Mouse (Mus musculus) hindbrain, postnatal 0 days (tissue): ENCODE measurements around the gene Unc45b. TPM values are rescaled to one million over a fixed set of nuclear protein-coding genes. Genes with fewer than 3 reads are reported as not detected.
"Not testable (repeated sequence)": the region's sequence is repeated elsewhere in the genome, so short reads cannot be mapped to it uniquely, and the experiment has no call there.

Experiments used
- ATAC-seq: fragments of 200-750 bp; cut with Nextera tagmentation; 2 replicates; pipeline ENCODE4 v1.8.0; 2017; ENCODE audit warnings: mild to moderate bottlenecking, moderate TSS enrichment, moderate library complexity
- DNase-seq: peaks from one replicate; pipeline ENCODE4 v3.0.0-alpha.2; 2015; ENCODE audit warnings: low spot score
- H3K27ac ChIP-seq: fragments of 300-500 bp; sonication (generic); 2 replicates; pipeline ENCODE4 v1.5.1; 2014; ENCODE audit warnings: mild to moderate bottlenecking
- H3K27me3 ChIP-seq: fragments of 300-500 bp; sonication (generic); 2 replicates; pipeline ENCODE4 v1.6.1; 2014; ENCODE audit warnings: low read length, mixed read lengths; ENCODE audit not compliant: insufficient read depth
- H3K36me3 ChIP-seq: fragments of 300-500 bp; sonication (generic); 2 replicates; pipeline ENCODE4 v1.6.1; 2014; ENCODE audit warnings: low read length, mixed read lengths; ENCODE audit not compliant: insufficient read depth
- H3K4me1 ChIP-seq: fragments of 300-500 bp; sonication (generic); 2 replicates; pipeline ENCODE4 v1.6.1; 2014; ENCODE audit warnings: antibody characterized with exemption, low read length, mixed read lengths; ENCODE audit not compliant: insufficient read depth
- H3K4me2 ChIP-seq: fragments of 300-500 bp; sonication (generic); 2 replicates; pipeline ENCODE4 v1.6.1; 2014; ENCODE audit warnings: low read depth, mild to moderate bottlenecking, low read length, moderate library complexity, mixed read lengths
- H3K4me3 ChIP-seq: fragments of 300-500 bp; sonication (generic); 2 replicates; pipeline ENCODE4 v1.5.1; 2014; ENCODE audit warnings: low read length
- H3K9ac ChIP-seq: fragments of 300-500 bp; sonication (generic); replicated peaks from 2 replicates; pipeline ENCODE4 v1.6.1; 2014; ENCODE audit warnings: mild to moderate bottlenecking, low read length, moderate library complexity, mixed read lengths
- H3K9me3 ChIP-seq: fragments of 300-500 bp; sonication (generic); 2 replicates; pipeline ENCODE4 v1.6.1; 2016; ENCODE audit warnings: low read length, mixed read lengths
- CTCF ChIP-seq: IDR thresholded peaks from 2 replicates; pipeline ENCODE4 v1.5.1; 2016; ENCODE audit warnings: antibody characterized with exemption, control low read depth, low read depth
- WGBS: fragments of 180-500 bp; shearing (Covaris S2); extraction: QIAGEN DNeasy Blood & Tissue Kit; methylation state at CpG from one replicate; pipeline ENCODE4 v1.1.7; 2014; 5-methylcytosine and 5-hydroxymethylcytosine counted together
- polyA plus RNA-seq: library from polyadenylated mRNA; unstranded; fragments of >200 nt; fragmentation: Nextera tagmentation; extraction: Ambion mirVana; gene quantifications from 2 replicates; pipeline ENCODE4 v1.2.1, GENCODE M21; 2015
- total RNA-seq: library from RNA; depleted of rRNA; stranded (reverse); fragments of >200 nt; gene quantifications from 2 replicates; pipeline ENCODE4 v1.2.3, GENCODE M21; 2014

Gene Unc45b
- total and polyA plus RNA-seq, 2 experiments from 2014 or later, result 0.42 to 2.4 TPM

DNA sequence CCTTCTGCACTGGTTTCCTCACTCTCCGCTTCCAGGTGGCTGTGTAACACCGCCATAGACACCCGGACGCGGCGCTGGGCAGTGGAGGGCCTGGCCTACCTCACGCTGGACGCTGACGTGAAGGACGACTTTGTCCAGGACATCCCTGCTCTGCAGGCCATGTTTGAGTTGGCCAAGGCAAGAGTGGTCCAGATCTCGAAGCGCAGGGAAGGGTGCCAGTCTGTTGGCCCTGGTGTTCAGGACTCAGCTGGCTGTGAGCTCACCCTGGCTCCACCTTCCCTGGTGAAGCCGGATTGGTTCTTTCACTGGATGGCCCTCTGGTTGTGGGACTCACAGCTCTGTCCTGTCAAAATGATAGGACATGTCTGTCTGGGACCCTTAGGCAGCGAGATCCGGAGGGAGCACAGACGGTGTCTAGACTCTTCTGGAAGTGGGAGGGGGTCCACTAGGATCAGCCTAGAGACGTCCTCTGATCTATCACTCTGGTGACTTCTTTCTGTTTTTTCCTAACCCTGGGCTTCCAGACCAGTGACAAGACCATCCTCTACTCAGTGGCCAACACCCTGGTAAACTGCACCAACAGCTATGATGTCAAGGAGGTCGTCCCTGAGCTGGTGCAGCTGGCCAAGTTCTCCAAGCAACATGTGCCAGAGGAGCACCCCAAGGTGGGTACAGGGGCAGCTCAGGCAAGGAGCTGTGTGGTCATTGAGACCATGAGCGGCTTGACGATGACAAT is 18.7 kb downstream of the Unc45b start:
- TF ChIP-seq CTCF, result no peak

DNA sequence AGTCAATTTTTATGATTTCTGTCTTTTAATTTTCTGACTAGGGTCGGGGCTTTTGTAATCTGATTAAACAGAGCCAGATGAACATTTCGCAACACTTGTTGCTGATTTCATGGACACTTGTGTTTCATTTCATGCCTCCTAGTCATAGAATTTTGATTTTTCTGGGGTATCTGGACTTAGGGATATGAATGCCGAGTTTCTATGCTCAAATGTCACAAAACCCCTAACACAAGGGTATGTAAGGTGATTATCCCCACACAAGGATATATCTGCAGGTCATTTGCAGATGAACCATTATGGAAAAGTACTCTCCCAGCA is 19.2 kb downstream of the Unc45b start:
- H3K36me3 ChIP-seq, result no peaks in the 10 kb centered on the region
- H3K27me3 ChIP-seq, result peaks cover 24% of the 10 kb centered on the region
- 0 out of 2 replicates have a peak overlapping the region, but pooled peaks have one; percentile 52 for H3K4me3 ChIP-seq
- no peak overlapping the region for H3K9ac ChIP-seq
- TF ChIP-seq CTCF, result no peak
- WGBS, result 54% methylated on average over 3 of the region's 3 CpGs
- H3K9me3 ChIP-seq, result no peaks in the 10 kb centered on the region
- DNase-seq (no peak), ATAC-seq (no peak)
- H3K27ac ChIP-seq, result no peak overlapping the region
- H3K4me2 ChIP-seq, result peak overlapping the region; percentile 81
- no peaks in the 10 kb centered on the region for H3K4me1 ChIP-seq

More for the DNA sequence above, 18.7 kb downstream of the Unc45b start:
- H3K4me3 ChIP-seq, result no peak overlapping the region
- no peak overlapping the region for H3K27ac ChIP-seq
- WGBS, result 44% methylated on average over 20 of the region's 20 CpGs
- DNase-seq (no peak), ATAC-seq (no peak)
- peaks cover 20% of the 10 kb centered on the region for H3K27me3 ChIP-seq
- H3K9ac ChIP-seq, result no peak overlapping the region
- H3K4me1 ChIP-seq, result no peaks in the 10 kb centered on the region
- H3K9me3 ChIP-seq, result no peaks in the 10 kb centered on the region
- H3K4me2 ChIP-seq, result no peak overlapping the region
- H3K36me3 ChIP-seq, result no peaks in the 10 kb centered on the region

DNA sequence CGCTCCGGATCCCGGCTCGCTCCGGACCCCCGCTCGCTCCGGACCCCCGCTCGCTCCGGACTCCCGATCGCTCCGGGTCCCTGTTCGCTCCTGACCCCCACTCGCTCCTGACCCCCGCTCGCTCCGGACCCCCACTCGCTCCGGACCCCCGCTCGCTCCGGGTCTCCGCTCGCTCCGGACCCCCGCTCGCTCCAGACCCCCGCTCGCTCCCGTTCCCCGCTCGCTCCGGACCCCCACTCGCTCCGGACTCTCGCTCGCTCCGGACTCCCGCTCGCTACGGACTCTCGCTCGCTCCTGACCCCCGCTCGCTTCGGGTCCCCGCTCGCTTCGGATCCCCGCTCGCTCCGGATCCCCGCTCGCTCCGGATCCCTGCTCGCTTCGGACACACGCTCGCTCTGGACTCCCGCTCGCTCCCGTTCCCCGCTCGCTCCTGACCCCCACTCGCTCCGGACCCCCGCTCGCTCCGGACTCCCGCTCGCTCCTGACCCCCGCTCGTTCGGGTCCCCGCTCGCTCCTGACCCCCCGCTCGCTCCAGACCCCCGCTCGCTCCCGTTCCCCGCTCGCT is 20.1 kb downstream of the Unc45b start:
- not testable (repeated sequence) for H3K36me3 ChIP-seq, H3K9me3 ChIP-seq, H3K9ac ChIP-seq, H3K4me1 ChIP-seq, ATAC-seq, H3K27ac ChIP-seq
- DNase-seq, result peak; percentile 25
- 2% methylated on average over 78 of the region's 85 CpGs for WGBS
- Histone ChIP-seq H3K4me3 (peak overlapping the region; percentile 52), H3K27me3 (peaks cover 24% of the 10 kb centered on the region), H3K4me2 (peak overlapping the region; percentile 81)

DNA sequence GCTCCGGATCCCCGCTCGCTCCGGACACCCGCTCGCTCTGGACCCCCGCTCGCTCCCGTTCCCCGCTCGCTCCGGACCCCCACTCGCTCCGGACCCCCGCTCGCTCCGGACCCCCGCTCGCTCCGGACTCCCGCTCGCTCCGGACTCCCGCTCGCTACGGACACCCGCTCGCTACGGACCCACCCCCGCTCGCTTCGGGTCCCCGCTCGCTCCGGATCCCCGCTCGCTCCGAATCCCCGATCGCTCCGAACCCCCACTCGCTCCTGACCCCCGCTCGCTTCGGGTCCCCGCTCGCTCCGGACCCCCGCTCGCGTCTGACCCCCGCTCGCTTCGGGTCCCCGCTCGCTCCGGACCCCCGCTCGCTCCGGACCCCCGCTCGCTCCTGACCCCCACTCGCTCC is 20.8 kb downstream of the Unc45b start:
- H3K27ac ChIP-seq, ATAC-seq, H3K4me1 ChIP-seq, H3K36me3 ChIP-seq, H3K9me3 ChIP-seq: not testable (repeated sequence)
- WGBS, result 4% methylated on average over 47 of the region's 63 CpGs
- peak overlapping the region; percentile 45; the same call in 1 of the 2 replicates for H3K9ac ChIP-seq
- H3K4me2 ChIP-seq, result peak overlapping the region; percentile 81
- H3K27me3 ChIP-seq, result peaks cover 25% of the 10 kb centered on the region
- H3K4me3 ChIP-seq, result peak overlapping the region; percentile 52
- DNase-seq, result peak; percentile 24

DNA sequence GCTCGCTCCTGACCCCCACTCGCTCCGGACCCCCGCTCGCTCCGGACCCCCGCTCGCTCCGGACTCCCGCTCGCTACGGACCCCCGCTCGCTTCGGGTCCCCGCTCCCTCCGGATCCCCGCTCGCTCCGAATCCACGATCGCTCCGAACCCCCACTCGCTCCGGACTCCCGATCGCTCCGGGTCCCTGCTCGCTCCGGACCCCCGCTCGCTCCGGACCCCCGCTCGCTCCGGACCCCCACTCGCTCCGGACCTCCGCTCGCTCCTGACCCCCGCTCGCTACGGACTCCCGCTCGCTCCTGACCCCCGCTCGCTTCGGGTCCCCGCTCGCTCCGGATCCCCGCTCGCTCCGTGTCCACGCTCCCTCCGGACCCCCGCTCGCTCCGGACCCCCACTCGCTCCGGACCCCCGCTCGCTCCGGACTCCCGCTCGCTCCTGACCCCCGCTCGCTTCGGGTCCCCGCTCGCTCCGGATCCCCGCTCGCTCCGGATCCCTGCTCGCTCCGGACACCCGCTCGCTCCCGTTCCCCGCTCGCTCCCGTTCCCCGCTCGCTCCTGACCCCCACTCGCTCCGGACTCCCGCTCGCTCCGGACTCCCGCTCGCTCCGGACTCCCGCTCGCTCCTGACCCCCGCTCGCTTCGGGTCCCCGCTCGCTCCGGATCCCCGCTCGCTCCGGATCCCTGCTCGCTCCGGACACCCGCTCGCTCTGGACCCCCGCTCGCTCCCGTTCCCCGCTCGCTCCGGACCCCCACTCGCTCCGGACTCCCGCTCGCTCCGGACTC is 21.5 kb downstream of the Unc45b start:
- H3K27ac ChIP-seq, H3K4me1 ChIP-seq, ATAC-seq, H3K9me3 ChIP-seq, H3K36me3 ChIP-seq: not testable (repeated sequence)
- Histone ChIP-seq H3K9ac (peak overlapping the region; percentile 45), H3K4me2 (peak overlapping the region; percentile 81), H3K27me3 (peaks cover 31% of the 10 kb centered on the region), H3K4me3 (peak overlapping the region; percentile 52)
- DNase-seq, result peak; percentile 11
- WGBS, result 1% methylated on average over 103 of the region's 119 CpGs

DNA sequence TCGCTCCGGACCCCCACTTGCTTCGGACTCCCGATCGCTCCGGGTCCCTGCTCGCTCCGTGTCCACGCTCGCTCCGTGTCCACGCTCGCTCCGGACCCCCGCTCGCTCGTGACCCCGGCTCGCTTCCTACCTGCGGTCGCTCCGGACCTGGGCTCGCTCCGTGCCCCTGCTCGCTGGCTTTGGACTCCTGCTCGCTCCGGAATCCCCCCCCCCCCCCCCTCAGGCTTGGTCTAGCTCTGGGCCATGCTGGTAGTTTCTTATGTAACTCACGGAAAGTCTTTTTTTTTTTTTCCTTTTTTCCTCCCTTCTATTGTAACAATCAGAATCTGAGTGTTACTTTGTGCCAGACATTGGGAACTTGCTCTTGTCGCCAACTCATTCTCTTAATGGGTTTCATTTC is 22.8 kb downstream of the Unc45b start:
- WGBS, result under 1% methylated on average over 27 of the region's 29 CpGs
- Histone ChIP-seq H3K9me3 (no peaks in the 10 kb centered on the region), H3K4me3 (peak overlapping the region; percentile 52), H3K27me3 (peaks cover 31% of the 10 kb centered on the region), H3K36me3 (no peaks in the 10 kb centered on the region), H3K4me2 (peak overlapping the region; percentile 81), H3K9ac (no peak overlapping the region; the same call in 1 of the 2 replicates), H3K27ac (no peak overlapping the region), H3K4me1 (no peaks in the 10 kb centered on the region)
- ATAC-seq (0 out of 2 replicates have a peak, but pooled peaks have one; percentile 56), DNase-seq (no peak)
- no peak for TF ChIP-seq CTCF
